Mouse (Mus musculus) stomach, embryonic 16.5 days (tissue): ENCODE measurements around the gene Gm20422. TPM values are rescaled to one million over a fixed set of nuclear protein-coding genes. Genes with fewer than 3 reads are reported as not detected.

Experiments used
- ATAC-seq: fragments of 200-750 bp; cut with Nextera tagmentation; 2 replicates; pipeline ENCODE4 v1.8.0; 2017; ENCODE audit warnings: moderate number of reproducible peaks, moderate TSS enrichment; ENCODE audit not compliant: insufficient read depth, low FRiP score
- H3K27ac ChIP-seq: fragments of 300-500 bp; sonication (generic); 2 replicates; pipeline ENCODE4 v1.5.1; 2014; ENCODE audit warnings: low read length
- H3K27me3 ChIP-seq: fragments of 300-500 bp; sonication (generic); 2 replicates; pipeline ENCODE4 v1.6.1; 2014; ENCODE audit warnings: low read length, control low read depth, mixed read lengths; ENCODE audit not compliant: control insufficient read depth, insufficient read depth
- H3K36me3 ChIP-seq: fragments of 300-500 bp; sonication (generic); 2 replicates; pipeline ENCODE4 v1.6.1; 2014; ENCODE audit warnings: low read length; ENCODE audit not compliant: control insufficient read depth, insufficient read depth
- H3K4me1 ChIP-seq: fragments of 300-500 bp; sonication (generic); 2 replicates; pipeline ENCODE4 v1.6.1; 2014; ENCODE audit warnings: low read length, control low read depth, mixed read lengths; ENCODE audit not compliant: control insufficient read depth, insufficient read depth
- H3K4me2 ChIP-seq: fragments of 300-500 bp; sonication (generic); 2 replicates; pipeline ENCODE4 v1.6.1; 2014; ENCODE audit warnings: low read depth, low read length, mixed read lengths
- H3K4me3 ChIP-seq: fragments of 300-500 bp; sonication (generic); replicated peaks from 2 replicates; pipeline ENCODE4 v1.5.1; 2014; ENCODE audit warnings: mild to moderate bottlenecking, low read length
- H3K9ac ChIP-seq: fragments of 300-500 bp; sonication (generic); 2 replicates; pipeline ENCODE4 v1.6.1; 2014; ENCODE audit warnings: low read length
- H3K9me3 ChIP-seq: fragments of 300-500 bp; sonication (generic); replicated peaks from 2 replicates; pipeline ENCODE4 v1.6.1; 2016; ENCODE audit warnings: low read length, control low read depth; ENCODE audit not compliant: control insufficient read depth
- WGBS: fragments of 180-500 bp; shearing (Covaris S2); extraction: QIAGEN DNeasy Blood & Tissue Kit; methylation state at CpG from one replicate; pipeline ENCODE4 v1.1.7; 2014; 5-methylcytosine and 5-hydroxymethylcytosine counted together
- polyA plus RNA-seq: library from polyadenylated mRNA; unstranded; fragments of >200 nt; fragmentation: Nextera tagmentation; extraction: Ambion mirVana; gene quantifications from 2 replicates; pipeline ENCODE4 v1.2.1, GENCODE M21; 2015

Gm20422 gene
- 0.55 TPM in 1 of 2 replicates, not detected in the other for polyA plus RNA-seq

DNA sequence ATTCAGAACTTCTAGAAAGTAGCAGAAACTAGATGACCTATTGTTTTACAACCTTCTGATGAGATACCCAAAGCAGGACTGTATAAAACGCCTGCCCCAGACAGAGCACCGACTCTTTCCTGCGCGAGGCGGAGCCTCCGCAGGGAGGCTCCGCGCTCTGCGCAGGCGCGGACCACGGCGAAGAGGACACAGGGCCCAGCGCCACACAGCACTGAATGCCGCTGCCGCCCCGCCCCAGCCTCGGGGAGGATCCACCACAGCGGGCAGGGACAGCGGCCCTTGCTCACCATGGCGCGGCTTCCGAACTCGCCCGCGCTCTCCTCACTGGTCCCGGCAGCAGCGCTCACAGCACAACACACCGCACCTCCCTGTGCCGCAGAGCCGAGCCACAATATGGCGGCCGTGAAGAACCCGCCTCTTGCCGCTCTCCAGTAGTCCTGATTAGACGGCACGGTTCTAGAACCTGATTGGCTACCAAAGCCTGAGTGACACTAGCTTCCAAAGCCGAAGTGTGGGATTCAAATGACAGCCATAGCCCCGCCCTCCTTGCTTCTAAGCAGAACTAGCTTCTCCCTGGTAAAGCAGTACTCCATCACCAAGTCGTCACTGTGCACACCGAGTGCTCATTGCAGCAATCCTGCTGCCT lies at the start of gene Gm20422:
Gene Gm20422, minus strand, starts transcription at position 384 of the 646 bp plus-strand sequence.
- Histone ChIP-seq H3K27me3 (no peaks in the 10 kb centered on the region), H3K36me3 (no peaks in the 10 kb centered on the region), H3K4me1 (peaks cover 11% of the 10 kb centered on the region; the same call in 1 of the 2 replicates), H3K9me3 (no peaks in the 10 kb centered on the region), H3K4me3 (peak within 1 kb of the TSS; percentile 90), H3K9ac (peak within 1 kb of the TSS; percentile 99), H3K4me2 (peak within 1 kb of the TSS; percentile 83), H3K27ac (peak within 1 kb of the TSS; percentile 100)
- peak; percentile 99 for ATAC-seq
- WGBS, result under 1% methylated on average over 41 of the region's 41 CpGs

- Histone ChIP-seq H3K27ac (peak within 1 kb of the TSS; percentile 51; the same call in 1 of the 2 replicates), H3K36me3 (no peaks in the 10 kb centered on the region), H3K27me3 (no peaks in the 10 kb centered on the region), H3K4me1 (peaks cover 10% of the 10 kb centered on the region; the same call in 1 of the 2 replicates), H3K4me3 (peak within 1 kb of the TSS; percentile 66), H3K4me2 (peak within 1 kb of the TSS; percentile 86), H3K9ac (peak within 1 kb of the TSS; percentile 74), H3K9me3 (no peaks in the 10 kb centered on the region)
- ATAC-seq, result peak; percentile 81; the same call in 1 of the 2 replicates
- WGBS, result 2% methylated on average over 31 of the region's 35 CpGs
These were observed 47.9 kb upstream of the Gm20422 start, which contains the start of gene Lpar2 for GRCm38 (mm10) chr8:69822386-69823191. Gene Lpar2, plus strand, starts transcription at chr8:69822429.

DNA sequence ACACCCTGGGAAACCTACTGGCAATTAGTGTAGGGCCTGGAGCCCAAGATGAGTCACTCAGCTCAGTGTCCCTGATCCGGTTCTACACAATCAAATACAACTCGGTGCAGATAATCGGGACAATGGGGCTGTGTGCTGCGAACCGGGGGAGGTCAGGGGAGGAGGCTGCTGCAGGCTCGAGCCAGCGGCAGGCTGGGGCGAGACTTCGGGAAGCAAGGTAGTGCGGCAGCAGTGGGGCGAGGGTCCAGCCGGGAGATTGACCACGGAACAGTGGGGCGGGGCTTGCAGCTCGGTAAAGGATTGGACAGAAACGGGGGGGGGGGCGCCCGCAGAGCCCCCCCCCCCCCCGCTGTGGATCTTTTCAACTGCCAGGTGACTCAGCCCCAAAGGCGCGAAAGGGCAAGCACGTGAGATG lies 47.3 kb upstream of the Gm20422 start:
- no peak overlapping the region for H3K27ac ChIP-seq

GRCm38 (mm10) chr8:69820466-69820865 lies 45.8 kb upstream of the Gm20422 start:
- H3K27ac ChIP-seq, result no peak overlapping the region
- WGBS, result 81% methylated on average over 9 of the region's 9 CpGs
- H3K9ac ChIP-seq, result no peak overlapping the region
- H3K4me1 ChIP-seq, result peaks cover 10% of the 10 kb centered on the region; the same call in 1 of the 2 replicates
- H3K27me3 ChIP-seq, result no peaks in the 10 kb centered on the region
- ATAC-seq, result no peak
- H3K4me2 ChIP-seq, result no peak overlapping the region
- no peak overlapping the region for H3K4me3 ChIP-seq
- no peaks in the 10 kb centered on the region for H3K9me3 ChIP-seq
- no peaks in the 10 kb centered on the region for H3K36me3 ChIP-seq

More for the DNA sequence above, 47.3 kb upstream of the Gm20422 start:
- Histone ChIP-seq H3K4me1 (peaks cover 10% of the 10 kb centered on the region; the same call in 1 of the 2 replicates), H3K27me3 (no peaks in the 10 kb centered on the region), H3K36me3 (no peaks in the 10 kb centered on the region), H3K9ac (peak overlapping the region; percentile 74), H3K4me3 (peak overlapping the region; percentile 66), H3K4me2 (peak overlapping the region; percentile 86), H3K9me3 (no peaks in the 10 kb centered on the region)
- peak; percentile 61 for ATAC-seq
- 3% methylated on average over 16 of the region's 22 CpGs for WGBS

GRCm38 (mm10) chr8:69815396-69815795 lies 40.7 kb upstream of the Gm20422 start:
- 91% methylated on average over 4 of the region's 4 CpGs for WGBS
- Histone ChIP-seq H3K36me3 (no peaks in the 10 kb centered on the region; the same call in 1 of the 2 replicates), H3K27me3 (no peaks in the 10 kb centered on the region), H3K9me3 (no peaks in the 10 kb centered on the region), H3K9ac (no peak overlapping the region), H3K27ac (no peak overlapping the region), H3K4me1 (no peaks in the 10 kb centered on the region), H3K4me2 (no peak overlapping the region), H3K4me3 (no peak overlapping the region)
- ATAC-seq, result no peak

GRCm38 (mm10) chr8:69814881-69815280 lies 40.2 kb upstream of the Gm20422 start:
- H3K4me2 ChIP-seq, result no peak overlapping the region
- no peaks in the 10 kb centered on the region for H3K4me1 ChIP-seq
- H3K36me3 ChIP-seq, result no peaks in the 10 kb centered on the region; the same call in 1 of the 2 replicates
- H3K27ac ChIP-seq, result no peak overlapping the region
- no peak for ATAC-seq
- H3K27me3 ChIP-seq, result no peaks in the 10 kb centered on the region
- no peak overlapping the region for H3K9ac ChIP-seq
- 87% methylated on average over 2 of the region's 2 CpGs for WGBS
- H3K4me3 ChIP-seq, result no peak overlapping the region
- H3K9me3 ChIP-seq, result no peaks in the 10 kb centered on the region

DNA sequence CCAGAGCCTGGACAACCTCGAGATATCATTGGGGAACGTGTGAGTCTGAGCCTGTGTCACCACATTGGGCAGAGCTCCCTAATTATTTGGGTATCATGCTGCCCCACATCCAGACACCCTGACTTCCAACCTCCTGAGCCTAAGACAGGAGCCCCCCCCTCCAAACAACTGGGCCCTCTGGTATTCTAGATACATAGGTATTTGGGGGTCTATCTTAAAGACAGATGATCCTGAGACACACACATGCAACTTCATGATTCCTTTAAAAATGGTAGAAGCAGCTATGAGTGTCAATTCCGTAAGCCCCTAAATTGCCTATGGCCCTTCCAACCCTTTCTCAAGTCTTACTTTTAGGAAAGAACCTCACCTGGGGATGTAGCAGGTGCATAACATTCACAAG lies 35.1 kb upstream of the Gm20422 start:
- peaks cover 21% of the 10 kb centered on the region for H3K36me3 ChIP-seq
- no peak overlapping the region for H3K9ac ChIP-seq
- H3K27ac ChIP-seq, result no peak overlapping the region
- 60% methylated on average over 3 of the region's 3 CpGs for WGBS
- H3K27me3 ChIP-seq, result no peaks in the 10 kb centered on the region
- H3K4me2 ChIP-seq, result no peak overlapping the region
- H3K4me3 ChIP-seq, result no peak overlapping the region
- no peaks in the 10 kb centered on the region; the same call in 1 of the 2 replicates for H3K4me1 ChIP-seq
- no peak for ATAC-seq
- H3K9me3 ChIP-seq, result no peaks in the 10 kb centered on the region

DNA sequence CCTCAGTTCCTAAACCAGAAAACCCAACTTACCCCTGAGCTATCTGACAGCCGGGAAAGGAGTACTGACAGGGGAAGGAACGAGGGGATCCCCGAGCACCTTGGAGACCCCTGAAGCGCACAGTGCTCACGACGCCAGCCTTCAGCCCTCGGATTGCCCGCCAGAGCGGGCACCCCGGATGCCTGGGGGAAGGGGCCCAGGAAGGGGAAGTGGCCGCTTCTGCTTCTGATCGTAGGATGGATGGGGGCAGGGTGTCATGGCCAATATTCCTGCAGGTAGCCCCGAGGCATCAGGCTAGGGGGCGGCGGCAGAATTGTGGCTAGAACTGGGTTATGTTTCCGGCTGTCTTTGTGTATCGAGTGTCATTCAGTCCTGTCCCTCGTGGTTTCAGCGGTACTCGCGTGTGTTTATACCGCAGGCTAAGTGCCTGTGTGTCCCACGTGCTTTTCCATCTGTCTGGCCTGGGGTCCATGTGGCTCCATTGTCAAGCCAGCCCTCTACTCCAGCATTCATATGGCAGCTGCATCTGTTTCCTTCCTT lies 34.2 kb upstream of the Gm20422 start:
- peaks cover 26% of the 10 kb centered on the region for H3K36me3 ChIP-seq
- H3K4me2 ChIP-seq, result peak overlapping the region; percentile 74
- ATAC-seq, result peak; percentile 42
- no peaks in the 10 kb centered on the region for H3K9me3 ChIP-seq
- H3K27me3 ChIP-seq, result no peaks in the 10 kb centered on the region
- no peak overlapping the region for H3K27ac ChIP-seq
- H3K9ac ChIP-seq, result peak overlapping the region; percentile 69
- WGBS, result 3% methylated on average over 23 of the region's 23 CpGs
- H3K4me1 ChIP-seq, result no peaks in the 10 kb centered on the region; the same call in 1 of the 2 replicates
- H3K4me3 ChIP-seq, result peak overlapping the region; percentile 50
